Comparison of ENCODE assay signal across 15 mouse cellular contexts in genomic region chr10:34525598-34525997, GRCm38 (mm10). TPM values are rescaled to one million over a fixed set of nuclear protein-coding genes. Genes with fewer than 3 reads are reported as not detected.
"Had no signal": no experiment of that assay in that cellular context is flagged by ENCODE, and none has a peak within 500 bp of the region (broad histone marks: within the 10 kb centered on the region; RNA-seq: fewer than 3 reads in every experiment).

No protein-coding gene starts in this region.

- H3K4me3 ChIP-seq: megakaryocyte, embryonic 14.5 days; midbrain, embryonic 13.5 days; midbrain, embryonic 15.5 days; neural tube, embryonic 12.5 days; stomach, embryonic 15.5 days had no signal

- H3K4me1 ChIP-seq: megakaryocyte, embryonic 14.5 days; midbrain, embryonic 13.5 days; midbrain, embryonic 15.5 days; neural tube, embryonic 12.5 days; stomach, embryonic 15.5 days had no signal

- H3K9me3 ChIP-seq: megakaryocyte, embryonic 14.5 days; midbrain, embryonic 13.5 days; midbrain, embryonic 15.5 days; neural tube, embryonic 12.5 days; stomach, embryonic 15.5 days had no signal

- H3K27ac ChIP-seq: midbrain, embryonic 13.5 days; midbrain, embryonic 15.5 days; neural tube, embryonic 12.5 days; stomach, embryonic 15.5 days had no signal

- H3K36me3 ChIP-seq: midbrain, embryonic 13.5 days; midbrain, embryonic 15.5 days; neural tube, embryonic 12.5 days; stomach, embryonic 15.5 days had no signal

- H3K9ac ChIP-seq: lung, embryonic 14.5 days; midbrain, embryonic 13.5 days; midbrain, embryonic 15.5 days; neural tube, embryonic 12.5 days; stomach, embryonic 15.5 days had no signal

- H3K4me2 ChIP-seq: lung, embryonic 14.5 days; midbrain, embryonic 11.5 days; midbrain, embryonic 13.5 days; midbrain, embryonic 15.5 days; neural tube, embryonic 12.5 days; stomach, embryonic 15.5 days had no signal

- DNase-seq: lung, adult 18-20 months; lung, embryonic 14.5 days; lung, postnatal 10 days; lung, postnatal 4 days; right cerebral cortex, postnatal 14 days; thymus, adult 18-20 months; thymus, postnatal 14 days; thymus, postnatal 4 days had no signal

- H3K27me3 ChIP-seq: megakaryocyte, embryonic 14.5 days; midbrain, embryonic 13.5 days; midbrain, embryonic 15.5 days; neural tube, embryonic 12.5 days; stomach, embryonic 15.5 days had no signal

- ATAC-seq: midbrain, embryonic 13.5 days; midbrain, embryonic 15.5 days had no signal

RNA-seq across cellular contexts. Expression of gene Frk, which starts 42.4 kb away (rescaled TPM):
- total RNA-seq: monocyte, adult 5-6 weeks had no signal
